Comparison of ENCODE assay signal across 28 mouse cellular contexts in genomic region chr17:29870316-29870715, GRCm38 (mm10).
DNase-seq lines count a peak whose midpoint lies in the region; ATAC-seq and TF ChIP-seq lines count a peak whose summit lies in the region.
"Had no signal": no experiment of that assay in that cellular context is flagged by ENCODE, and none has a peak within 500 bp of the region (broad histone marks: within the 10 kb centered on the region; RNA-seq: fewer than 3 reads in every experiment).

No protein-coding gene starts in this region.

- H3K36me3 ChIP-seq in heart, embryonic 11.5 days (ENCODE audit: control insufficient read depth, insufficient read depth, low read length): no peaks in the 10 kb centered on the region
- H3K36me3 ChIP-seq in lung, embryonic 14.5 days (ENCODE audit: insufficient read depth): no peaks in the 10 kb centered on the region
- no peaks in the 10 kb centered on the region for H3K36me3 ChIP-seq in midbrain, postnatal 0 days (ENCODE audit: insufficient read depth, low read length)
- H3K36me3 ChIP-seq: G1E; hindbrain, embryonic 12.5 days; lung, embryonic 15.5 days; midbrain, embryonic 15.5 days; neural tube, embryonic 12.5 days had no signal

- H3K27ac ChIP-seq in heart, embryonic 11.5 days (ENCODE audit: low read depth, low read length): no peak overlapping the region
- H3K27ac ChIP-seq in lung, embryonic 14.5 days (ENCODE audit: low read depth): no peak overlapping the region
- H3K27ac ChIP-seq in midbrain, postnatal 0 days (ENCODE audit: low read depth, low read length): no peak overlapping the region
- H3K27ac ChIP-seq: hindbrain, embryonic 12.5 days; hindbrain, postnatal 0 days; layer of hippocampus, adult 2 months; liver, embryonic 14.5 days; lung, embryonic 15.5 days; midbrain, embryonic 10.5 days; midbrain, embryonic 15.5 days; neural tube, embryonic 12.5 days had no signal

- DNase-seq in heart, postnatal 36 days: no peak
- peak; percentile 36 for DNase-seq in lung, embryonic 14.5 days
- DNase-seq in lung, adult 2 months: no peak
- peak; percentile 98 for DNase-seq in R1 (ENCODE audit: low read depth, low spot score)
- no peak for DNase-seq in thymus, adult 18-20 months
- DNase-seq in midbrain, postnatal 0 days (ENCODE audit: low spot score): no peak
- DNase-seq: adrenal gland, adult 2 months; adrenal gland, postnatal 36 days; cerebellum, adult 18-20 months; cerebellum, postnatal 10 days; kidney, adult 11 months; kidney, postnatal 25 days; liver; right cerebral cortex, adult 18-20 months; spleen, adult 18-20 months had no signal

- H3K4me2 ChIP-seq in heart, embryonic 11.5 days: 0 out of 2 replicates have a peak overlapping the region, but pooled peaks have one; percentile 2
- H3K4me2 ChIP-seq in lung, embryonic 14.5 days: no peak overlapping the region
- no peak overlapping the region for H3K4me2 ChIP-seq in midbrain, postnatal 0 days (ENCODE audit: low read depth, low read length, poor library complexity, severe bottlenecking)
- H3K4me2 ChIP-seq: hindbrain, embryonic 12.5 days; lung, embryonic 15.5 days; midbrain, embryonic 15.5 days; neural tube, embryonic 12.5 days had no signal

- no peaks in the 10 kb centered on the region for H3K9me3 ChIP-seq in heart, embryonic 11.5 days (replicated peaks; ENCODE audit: control insufficient read depth, low read length)
- no peaks in the 10 kb centered on the region for H3K9me3 ChIP-seq in lung, embryonic 14.5 days (ENCODE audit: low read depth, low read length)
- no peaks in the 10 kb centered on the region for H3K9me3 ChIP-seq in midbrain, postnatal 0 days (ENCODE audit: low read length)
- H3K9me3 ChIP-seq: lung, embryonic 15.5 days; midbrain, embryonic 15.5 days had no signal

- WGBS in heart, embryonic 11.5 days (ENCODE audit: insufficient replicate concordance): 56% methylated on average over 12 of the region's 12 CpGs
- WGBS in lung, embryonic 14.5 days: 42% methylated on average over 12 of the region's 12 CpGs
- 51% methylated on average over 12 of the region's 12 CpGs for whole genome bisulfite sequencing in lung, adult 2 months
- 84% methylated on average over 12 of the region's 12 CpGs for WGBS in midbrain, postnatal 0 days

- TF ChIP-seq CTCF in lung, embryonic 14.5 days (IDR thresholded peaks at IDR 0.05; ENCODE audit: low read depth): no peak
- no peak for TF ChIP-seq CTCF in lung, adult 2 months (IDR thresholded peaks at IDR 0.05; ENCODE audit: insufficient read depth, low read length)
- no peak for TF ChIP-seq CTCF in midbrain, postnatal 0 days (IDR thresholded peaks at IDR 0.05)

- H3K4me3 ChIP-seq in heart, embryonic 11.5 days (ENCODE audit: low read depth, low read length): no peak overlapping the region
- H3K4me3 ChIP-seq in lung, embryonic 14.5 days (ENCODE audit: low read depth, low read length): no peak overlapping the region
- H3K4me3 ChIP-seq in lung, adult 2 months (replicated peaks; ENCODE audit: extremely low read depth, low read depth, low read length): no peak overlapping the region
- H3K4me3 ChIP-seq in midbrain, postnatal 0 days (ENCODE audit: low read depth, low read length): no peak overlapping the region
- H3K4me3 ChIP-seq: erythroblast, embryonic 14.5 days; hindbrain, embryonic 12.5 days; layer of hippocampus, adult 2 months; lung, embryonic 15.5 days; midbrain, embryonic 10.5 days; midbrain, embryonic 15.5 days; myocyte; neural tube, embryonic 12.5 days had no signal

- H3K9ac ChIP-seq in heart, embryonic 11.5 days (ENCODE audit: low read depth, low read length): no peak overlapping the region
- H3K9ac ChIP-seq in lung, embryonic 14.5 days: no peak overlapping the region
- no peak overlapping the region for H3K9ac ChIP-seq in midbrain, postnatal 0 days (replicated peaks; ENCODE audit: low read length, poor library complexity, severe bottlenecking)
- H3K9ac ChIP-seq: hindbrain, embryonic 12.5 days; liver, embryonic 14.5 days; lung, embryonic 15.5 days; midbrain, embryonic 15.5 days; neural tube, embryonic 12.5 days had no signal

- intact Hi-C loops in heart, postnatal 36 days (cut with DNase I): no loop called here

- peaks cover 3% of the 10 kb centered on the region; the same call in 1 of the 2 replicates for H3K27me3 ChIP-seq in heart, embryonic 11.5 days (ENCODE audit: control insufficient read depth, insufficient read depth, low read length)
- H3K27me3 ChIP-seq in lung, embryonic 14.5 days (ENCODE audit: insufficient read depth, low read length): no peaks in the 10 kb centered on the region
- H3K27me3 ChIP-seq in midbrain, postnatal 0 days (ENCODE audit: insufficient read depth, low read length): no peaks in the 10 kb centered on the region
- H3K27me3 ChIP-seq: lung, embryonic 15.5 days; midbrain, embryonic 15.5 days; neural tube, embryonic 12.5 days had no signal

- no peak for ATAC-seq in heart, embryonic 11.5 days (replicated peaks; ENCODE audit: insufficient number of reproducible peaks, low FRiP score, low TSS enrichment)
- ATAC-seq in lung, embryonic 14.5 days (ENCODE audit: insufficient read depth): no peak
- ATAC-seq in midbrain, postnatal 0 days (ENCODE audit: low FRiP score): no peak
- ATAC-seq: forebrain, embryonic 16.5 days; hindbrain, postnatal 0 days; midbrain, embryonic 15.5 days had no signal

- peaks cover 4% of the 10 kb centered on the region for H3K4me1 ChIP-seq in heart, embryonic 11.5 days (ENCODE audit: control insufficient read depth, insufficient read depth, low read length)
- 0 out of 2 replicates have a peak, but pooled peaks cover 8% of the 10 kb centered on the region for H3K4me1 ChIP-seq in lung, embryonic 14.5 days (ENCODE audit: insufficient read depth)
- H3K4me1 ChIP-seq in lung, adult 2 months (ENCODE audit: control insufficient read depth, insufficient read depth, low read length): no peaks in the 10 kb centered on the region
- H3K4me1 ChIP-seq in midbrain, postnatal 0 days (ENCODE audit: insufficient read depth, low read length): peaks cover 12% of the 10 kb centered on the region

- TF ChIP-seq POLR2A in lung, adult 2 months (IDR thresholded peaks at IDR 0.05; ENCODE audit: borderline replicate concordance, extremely low read depth, low read depth, low read length): no peak

Comparison
In these comparisons a context has a peak if more than half of its experiments do, and no peak if none do; other contexts are left out.
1. DNase-seq: peak in lung, embryonic 14.5 days (single experiment) and R1 (single experiment); none in heart, postnatal 36 days (0 of 2), lung, adult 2 months (single experiment), thymus, adult 18-20 months (0 of 2) and midbrain, postnatal 0 days (single experiment).